Mouse (Mus musculus) heart, postnatal 4 days (tissue): ENCODE results near the gene Tnfsf9. TPM values are rescaled to one million over a fixed set of nuclear protein-coding genes. Genes with fewer than 3 reads are reported as not detected.

ENCODE experiments used
- DNase-seq: peaks from one replicate; pipeline ENCODE4 v3.0.0; 2021
- total RNA-seq, 2 experiments: library from RNA; stranded (reverse); gene quantifications; 2 replicates each; pipeline ENCODE4 v1.2.3; 2021

The Tnfsf9 gene
- total RNA-seq: under 1 TPM; 0.48 to 0.61 TPM

DNA sequence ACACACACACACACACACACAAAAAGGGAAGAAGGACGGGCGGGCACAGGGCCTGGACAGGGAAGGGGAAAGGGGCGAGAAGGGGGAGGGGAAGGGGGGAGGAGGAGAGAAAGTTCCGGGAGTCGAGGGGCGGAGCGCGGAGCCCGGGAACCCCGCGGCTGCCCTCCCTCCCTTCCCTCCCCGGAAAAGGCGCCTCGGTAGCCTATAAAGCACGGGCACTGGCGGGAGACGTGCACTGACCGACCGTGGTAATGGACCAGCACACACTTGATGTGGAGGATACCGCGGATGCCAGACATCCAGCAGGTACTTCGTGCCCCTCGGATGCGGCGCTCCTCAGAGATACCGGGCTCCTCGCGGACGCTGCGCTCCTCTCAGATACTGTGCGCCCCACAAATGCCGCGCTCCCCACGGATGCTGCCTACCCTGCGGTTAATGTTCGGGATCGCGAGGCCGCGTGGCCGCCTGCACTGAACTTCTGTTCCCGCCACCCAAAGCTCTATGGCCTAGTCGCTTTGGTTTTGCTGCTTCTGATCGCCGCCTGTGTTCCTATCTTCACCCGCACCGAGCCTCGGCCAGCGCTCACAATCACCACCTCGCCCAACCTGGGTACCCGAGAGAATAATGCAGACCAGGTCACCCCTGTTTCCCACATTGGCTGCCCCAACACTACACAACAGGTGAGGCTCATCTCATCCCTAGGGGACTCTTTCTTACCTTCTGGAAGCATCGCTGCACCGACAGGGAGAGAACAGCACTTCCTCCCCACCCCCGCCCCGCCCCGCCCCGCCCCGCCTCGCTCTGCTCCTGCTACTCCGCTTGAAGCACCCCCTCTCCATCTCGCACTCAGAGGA lies at the start of gene Tnfsf9:
Gene Tnfsf9, plus strand, starts transcription at position 145 of the 854 bp plus-strand sequence.
- peak; percentile 31 for DNase-seq

DNA sequence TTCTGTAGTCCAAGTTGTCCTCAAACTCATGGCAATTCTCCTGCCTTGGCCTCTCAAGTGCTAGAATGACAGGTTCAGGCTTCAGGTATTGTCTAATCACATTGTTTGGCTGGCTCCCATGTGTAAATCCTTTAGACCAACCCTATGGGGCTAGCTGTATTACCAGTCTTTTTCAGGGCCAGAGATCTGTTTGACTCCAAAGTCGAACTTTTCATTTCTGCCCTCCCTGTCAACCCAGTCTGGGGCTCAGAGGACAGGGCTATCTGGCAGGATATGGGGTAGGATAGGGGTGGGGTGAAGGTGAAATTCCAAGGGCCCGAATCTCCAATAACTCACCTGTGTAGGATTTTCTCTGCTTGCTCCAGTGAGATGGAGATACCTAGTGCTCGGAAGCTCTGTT lies 48.9 kb upstream of the Tnfsf9 start:
- DNase-seq: no peak

DNA sequence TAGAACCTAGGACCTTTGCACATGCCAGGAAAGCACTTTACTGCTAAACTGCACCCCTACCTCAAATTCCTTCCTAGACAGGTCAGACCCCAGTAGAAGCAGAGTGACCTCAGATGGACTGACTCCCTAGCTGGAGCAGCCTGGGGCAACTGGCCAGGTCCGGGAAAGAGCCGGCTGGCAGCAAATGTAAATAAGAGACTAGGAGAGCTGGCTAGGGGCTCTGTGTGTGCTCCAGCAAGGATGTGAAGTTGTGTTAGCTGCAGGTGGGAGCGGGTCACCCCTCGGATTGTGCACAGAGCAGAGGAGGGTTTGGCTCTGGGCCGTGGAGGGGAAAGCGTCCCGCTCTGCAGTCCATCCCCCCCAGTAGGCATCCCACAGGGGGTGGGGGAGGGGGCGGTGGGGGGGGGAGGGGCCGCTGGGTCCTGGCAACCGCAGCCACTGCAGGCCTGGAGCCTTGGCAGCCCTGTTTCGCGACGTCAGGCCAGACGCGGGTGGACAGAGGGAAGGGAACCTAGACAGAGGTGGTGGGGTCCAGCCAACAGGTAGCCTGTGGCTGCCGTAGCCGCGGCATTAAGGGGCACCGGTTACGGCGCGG lies 46.1 kb upstream of the Tnfsf9 start, which contains the start of gene Crb3:
Gene Crb3, plus strand, starts transcription at position 215 of the 595 bp plus-strand sequence.
- DNase-seq: peak; percentile 71

DNA sequence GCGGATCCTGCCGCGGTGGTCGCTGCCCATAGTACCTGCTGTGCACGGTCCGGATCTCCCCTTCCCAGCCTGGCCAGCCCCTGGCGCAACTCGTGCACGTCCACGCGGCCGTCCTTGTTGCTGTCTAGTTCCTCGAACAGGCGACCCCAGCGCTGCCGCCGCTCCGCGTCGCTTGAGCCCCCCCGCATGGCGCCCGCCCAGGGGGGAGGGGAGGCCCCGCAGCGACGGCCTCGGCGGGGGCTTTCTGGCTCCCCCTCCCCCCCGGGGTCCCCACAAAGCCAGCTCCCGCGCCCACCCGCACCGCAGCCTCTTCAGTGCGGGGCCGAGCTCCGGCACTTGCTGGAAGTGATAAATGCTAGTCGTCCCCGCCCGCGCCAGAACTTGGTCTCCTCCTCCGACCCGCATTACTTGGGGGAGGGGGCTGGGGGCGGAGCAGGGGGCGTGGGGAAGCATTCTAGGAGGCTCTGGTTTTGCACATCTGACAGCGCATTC lies 45.6 kb upstream of the Tnfsf9 start, which contains the start of gene Slc25a23:
Gene Slc25a23, minus strand, starts transcription at position 378 of the 492 bp plus-strand sequence.
- peak; percentile 74 for DNase-seq

DNA sequence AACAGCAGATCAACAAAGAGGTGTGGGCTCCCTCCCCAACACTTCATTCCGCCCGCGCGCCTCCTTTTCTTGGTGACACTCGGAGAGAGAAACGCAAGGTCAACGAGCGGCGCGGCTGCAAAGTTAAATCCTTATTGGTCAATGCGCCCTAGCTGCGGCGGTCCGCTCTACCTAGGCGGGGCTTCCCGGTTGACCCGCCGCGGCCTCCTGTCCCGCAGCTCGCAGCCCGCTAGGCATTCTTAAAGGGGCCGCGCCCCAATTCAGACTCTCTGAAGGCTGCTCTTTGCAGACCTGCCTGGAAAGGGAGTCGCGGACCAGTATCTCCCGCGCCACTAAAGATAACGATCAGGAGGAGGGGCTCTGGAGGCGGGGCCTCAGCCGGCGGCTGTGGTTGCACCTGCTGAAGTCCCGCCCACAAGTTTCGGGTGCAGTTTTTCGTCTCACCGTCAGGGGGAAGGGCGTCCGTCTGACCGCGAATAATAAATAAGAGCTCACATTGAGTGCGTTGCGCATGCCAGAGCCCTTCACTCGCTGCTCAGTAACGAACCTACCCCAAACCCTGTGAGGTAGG lies 44.8 kb upstream of the Tnfsf9 start:
- peak; percentile 94 for DNase-seq

DNA sequence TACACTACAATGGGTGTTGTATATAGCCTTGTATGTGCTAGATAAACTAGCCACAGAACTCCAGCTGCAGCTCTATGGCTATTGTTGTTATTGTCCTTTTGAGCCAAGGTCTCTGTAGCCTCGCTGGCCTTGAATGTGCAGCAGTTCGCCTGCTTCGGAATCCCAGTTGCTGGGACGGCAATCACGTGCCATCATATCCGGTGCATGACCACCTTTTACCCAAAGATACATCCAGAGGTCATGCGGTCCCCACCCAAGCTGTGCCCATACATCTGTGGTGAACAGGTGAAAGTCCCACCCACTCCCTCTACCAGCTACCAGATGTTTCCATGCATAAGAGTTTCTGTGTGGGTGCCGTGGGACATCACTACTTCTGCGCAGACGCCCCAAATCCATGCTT lies 44.1 kb upstream of the Tnfsf9 start:
- no peak for DNase-seq

DNA sequence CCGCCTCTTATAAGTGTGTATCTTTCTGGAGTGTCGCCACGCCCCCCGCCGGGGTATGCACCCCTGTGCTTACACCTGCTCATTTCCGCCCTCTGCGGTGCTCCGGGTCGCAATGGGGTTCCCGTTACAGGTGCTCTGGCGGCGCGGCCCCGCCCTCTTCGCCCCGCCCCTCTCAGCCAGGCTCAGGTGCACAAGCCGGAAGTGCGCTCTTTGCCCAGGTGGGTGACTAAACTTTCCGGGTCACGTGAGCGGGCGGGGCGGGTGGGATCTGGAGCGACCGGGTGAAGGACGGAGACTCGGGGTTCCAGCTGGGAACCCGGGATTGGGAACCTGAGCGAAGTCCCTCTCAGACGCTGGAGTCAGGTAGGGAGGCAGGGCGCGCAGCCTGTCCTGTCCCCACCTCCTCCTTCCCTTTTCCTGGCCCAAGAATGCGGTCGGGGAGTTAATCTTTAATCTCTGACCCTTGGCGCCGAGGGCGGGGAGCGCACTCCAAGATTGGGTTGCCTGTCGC lies 43.1 kb upstream of the Tnfsf9 start:
- DNase-seq: no peak

DNA sequence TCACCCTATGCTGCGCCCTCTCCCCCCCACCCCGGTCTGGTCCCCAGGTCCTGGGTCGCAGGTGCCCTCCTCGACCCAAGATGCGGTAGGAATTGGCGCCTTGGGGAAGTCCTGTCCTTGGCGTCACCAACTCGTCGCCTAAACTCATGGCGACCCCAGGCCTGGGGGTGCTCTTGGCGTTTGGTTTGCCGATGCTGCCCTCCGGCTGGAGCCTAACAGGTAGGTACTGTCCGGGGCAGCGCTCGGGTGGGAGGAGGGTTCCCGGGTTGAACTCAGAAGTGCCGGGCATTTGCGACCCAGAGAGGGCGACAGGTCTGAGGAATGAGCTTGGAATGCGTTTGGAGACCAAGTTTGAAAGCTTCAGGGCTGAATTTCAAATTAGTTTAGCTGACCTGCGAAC lies 42.6 kb upstream of the Tnfsf9 start:
- no peak for DNase-seq

DNA sequence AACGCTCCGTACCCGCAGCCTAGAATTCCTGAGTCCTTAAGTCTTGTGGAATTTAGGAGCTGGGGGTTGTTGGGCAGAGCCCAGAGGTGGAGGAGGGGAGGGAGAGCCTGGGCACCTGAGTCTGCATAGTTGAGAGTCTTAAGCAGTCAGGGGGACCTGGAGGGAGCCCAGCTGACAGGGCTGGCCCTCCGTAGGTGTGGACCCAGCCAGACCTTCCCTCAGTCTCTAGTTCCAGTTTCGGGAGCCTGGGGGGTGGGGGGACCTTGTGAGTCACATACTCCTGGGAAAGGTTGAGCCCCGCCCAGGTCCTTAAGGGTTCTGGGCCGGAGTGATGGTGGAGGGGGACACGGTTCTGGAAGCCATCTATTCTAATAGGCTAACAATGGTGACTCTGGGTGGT lies 42.1 kb upstream of the Tnfsf9 start:
- DNase-seq: no peak

DNA sequence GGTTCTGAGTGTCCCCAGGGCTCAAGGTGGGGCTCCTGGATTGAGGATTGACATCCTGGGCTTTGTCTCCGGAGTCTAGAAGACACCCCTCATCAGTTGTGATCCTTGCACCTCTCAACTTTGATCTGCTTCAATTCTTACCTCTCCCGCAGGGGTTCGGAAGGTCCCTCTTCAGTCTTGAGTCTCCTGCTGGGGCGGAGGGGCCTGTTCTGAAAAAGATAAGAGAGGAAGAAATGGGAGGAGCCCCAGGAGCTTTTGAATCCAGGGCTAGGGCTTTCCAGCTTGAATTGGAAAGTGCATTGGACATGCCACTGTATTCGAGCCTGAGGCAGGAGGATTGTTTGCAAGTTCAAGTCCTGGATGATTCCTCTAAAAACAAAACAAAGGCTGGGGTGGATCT lies 38.2 kb upstream of the Tnfsf9 start:
- no peak for DNase-seq

DNA sequence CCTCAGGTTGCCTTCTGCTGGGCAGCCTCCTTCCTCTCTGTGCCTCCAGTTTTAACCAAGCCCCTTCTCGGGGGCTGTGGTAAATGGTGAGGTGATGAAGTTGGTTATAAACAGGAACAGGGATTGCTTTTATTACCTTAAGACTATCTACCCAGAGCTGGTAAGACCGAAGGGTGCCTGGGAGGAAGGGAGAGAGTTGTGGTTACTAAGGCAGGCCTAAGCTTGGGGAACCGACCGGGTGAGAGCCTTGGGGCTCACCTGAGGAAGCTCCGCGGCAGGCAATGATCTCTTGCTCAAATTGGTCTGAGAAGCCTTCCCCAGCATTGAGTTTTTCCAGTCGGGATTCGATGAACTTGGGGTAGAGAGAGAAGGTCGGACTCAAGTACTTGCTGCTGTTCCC lies 34.9 kb upstream of the Tnfsf9 start:
- DNase-seq: no peak

DNA sequence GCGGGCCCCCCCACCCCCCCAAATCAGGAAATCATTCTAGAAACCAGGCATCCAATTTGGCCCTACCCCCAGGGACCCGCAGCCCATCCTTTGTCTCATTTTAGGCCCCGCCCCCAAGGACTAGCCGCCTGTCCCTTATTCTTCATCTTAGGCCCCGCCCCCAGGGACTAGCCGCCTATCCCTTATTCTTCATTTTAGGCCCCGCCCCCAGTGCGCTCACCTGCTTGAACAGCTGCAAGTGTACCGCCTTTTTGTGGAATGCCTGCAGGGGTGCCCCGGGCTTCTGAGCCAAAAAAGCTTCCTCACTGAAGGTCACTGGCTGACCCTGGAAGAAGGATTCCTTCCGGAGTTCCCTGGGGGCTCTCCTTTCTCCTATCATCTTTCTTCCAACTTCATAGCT lies 34.4 kb upstream of the Tnfsf9 start:
- no peak for DNase-seq

DNA sequence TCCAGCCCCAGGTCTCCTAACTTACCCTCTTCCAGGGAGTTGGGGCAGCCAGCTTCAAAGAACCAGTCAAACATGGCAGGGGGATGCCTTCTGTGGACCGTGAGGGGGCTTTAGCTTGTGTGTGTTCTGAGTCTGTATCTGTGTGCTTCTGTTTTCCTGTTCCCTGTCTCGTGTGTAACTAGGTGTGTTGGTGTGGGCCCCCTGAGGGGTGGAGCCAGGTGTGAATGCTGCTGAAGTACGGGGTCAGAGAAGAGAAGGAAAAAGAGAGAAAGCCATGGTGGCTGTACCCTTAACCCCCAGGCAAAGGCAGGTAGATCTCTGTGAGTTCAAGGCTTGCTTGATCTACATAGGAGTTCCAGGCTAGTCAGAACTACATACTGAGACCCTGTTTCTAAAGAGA lies 28.2 kb upstream of the Tnfsf9 start:
- no peak for DNase-seq

DNA sequence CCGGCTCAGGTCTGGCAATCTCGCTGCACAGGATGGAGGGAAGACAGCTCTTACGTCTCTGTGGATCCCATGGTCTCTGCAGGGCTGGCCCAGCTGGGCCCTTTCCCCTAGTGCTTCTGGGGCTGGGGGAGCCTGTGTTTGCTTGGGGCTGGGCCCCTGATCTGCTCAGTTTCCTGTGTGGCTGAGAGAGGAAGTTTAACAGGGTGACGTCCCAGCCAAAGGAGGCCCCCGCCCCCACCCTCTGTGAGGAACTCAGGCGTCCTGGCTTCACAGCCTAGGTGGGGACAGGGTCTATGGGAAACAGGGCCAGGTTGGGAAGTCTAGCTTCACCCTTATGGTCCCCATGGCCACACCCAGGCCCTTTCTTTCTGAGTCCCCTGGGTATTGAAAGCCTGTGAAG lies 26.8 kb upstream of the Tnfsf9 start, which contains the start of gene Dennd1c:
Gene Dennd1c, minus strand, starts transcription at position 179 of the 400 bp plus-strand sequence.
- DNase-seq: no peak

DNA sequence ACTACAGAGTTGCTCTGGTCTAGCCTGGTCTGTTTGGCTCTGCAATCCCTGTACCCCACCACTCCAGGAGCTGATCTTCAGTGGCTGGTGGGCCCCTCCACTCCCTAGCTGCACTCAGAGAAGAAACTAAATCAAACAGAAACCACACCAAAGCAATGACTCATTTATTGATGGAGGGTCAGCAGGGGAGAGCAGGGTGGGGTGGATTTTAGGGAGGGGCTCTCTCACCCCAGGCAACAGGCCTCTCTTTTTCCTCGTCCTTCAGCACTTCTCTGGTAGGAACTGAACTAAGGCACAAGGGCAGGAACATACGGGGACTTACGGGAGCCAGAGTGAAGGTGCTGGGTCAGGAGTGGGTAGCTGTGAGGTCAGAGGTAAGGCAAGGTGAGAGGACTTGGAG lies 25.2 kb upstream of the Tnfsf9 start:
- no peak for DNase-seq

DNA sequence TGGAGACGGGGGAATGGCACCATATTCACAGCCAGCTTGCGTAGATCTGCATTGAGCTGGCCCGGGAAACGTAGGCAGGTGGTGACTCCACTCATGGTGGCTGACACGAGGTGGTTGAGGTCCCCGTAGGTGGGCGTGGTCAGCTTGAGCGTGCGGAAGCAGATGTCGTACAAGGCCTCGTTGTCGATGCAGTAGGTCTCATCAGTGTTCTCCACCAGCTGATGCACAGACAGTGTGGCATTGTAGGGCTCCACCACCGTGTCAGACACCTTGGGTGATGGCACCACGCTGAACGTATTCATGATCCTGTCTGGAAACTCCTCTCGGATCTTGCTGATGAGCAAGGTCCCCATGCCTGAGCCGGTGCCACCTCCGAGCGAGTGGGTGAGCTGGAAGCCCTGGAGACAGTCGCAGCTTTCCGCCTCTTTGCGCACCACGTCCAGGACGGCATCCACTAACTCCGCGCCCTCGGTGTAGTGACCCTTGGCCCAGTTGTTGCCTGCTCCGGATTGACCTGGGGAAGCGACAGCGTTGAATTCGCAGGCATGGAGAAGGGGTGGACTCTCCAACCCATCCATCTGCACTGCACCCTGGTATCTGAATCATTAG lies 23.8 kb upstream of the Tnfsf9 start:
- DNase-seq: no peak

DNA sequence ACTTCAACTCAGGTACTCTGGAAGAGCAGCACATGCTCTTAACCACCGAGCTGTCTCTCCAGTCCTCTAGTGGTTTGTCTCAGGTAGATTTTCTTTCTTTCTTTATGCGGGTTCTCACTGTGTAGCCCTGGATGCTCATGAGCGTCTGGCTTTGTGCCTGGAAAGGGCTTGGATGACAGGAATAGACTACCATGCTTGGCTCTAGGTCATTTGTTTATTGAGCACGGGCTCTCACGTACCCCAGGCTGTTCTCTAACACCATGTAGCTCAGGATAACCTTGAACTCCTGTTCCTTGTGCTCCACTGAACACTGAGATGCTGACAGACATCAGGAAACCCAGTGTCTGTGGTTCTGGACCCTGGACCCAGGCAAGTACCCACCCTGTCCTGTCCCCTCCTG lies 22.6 kb upstream of the Tnfsf9 start:
- no peak for DNase-seq

DNA sequence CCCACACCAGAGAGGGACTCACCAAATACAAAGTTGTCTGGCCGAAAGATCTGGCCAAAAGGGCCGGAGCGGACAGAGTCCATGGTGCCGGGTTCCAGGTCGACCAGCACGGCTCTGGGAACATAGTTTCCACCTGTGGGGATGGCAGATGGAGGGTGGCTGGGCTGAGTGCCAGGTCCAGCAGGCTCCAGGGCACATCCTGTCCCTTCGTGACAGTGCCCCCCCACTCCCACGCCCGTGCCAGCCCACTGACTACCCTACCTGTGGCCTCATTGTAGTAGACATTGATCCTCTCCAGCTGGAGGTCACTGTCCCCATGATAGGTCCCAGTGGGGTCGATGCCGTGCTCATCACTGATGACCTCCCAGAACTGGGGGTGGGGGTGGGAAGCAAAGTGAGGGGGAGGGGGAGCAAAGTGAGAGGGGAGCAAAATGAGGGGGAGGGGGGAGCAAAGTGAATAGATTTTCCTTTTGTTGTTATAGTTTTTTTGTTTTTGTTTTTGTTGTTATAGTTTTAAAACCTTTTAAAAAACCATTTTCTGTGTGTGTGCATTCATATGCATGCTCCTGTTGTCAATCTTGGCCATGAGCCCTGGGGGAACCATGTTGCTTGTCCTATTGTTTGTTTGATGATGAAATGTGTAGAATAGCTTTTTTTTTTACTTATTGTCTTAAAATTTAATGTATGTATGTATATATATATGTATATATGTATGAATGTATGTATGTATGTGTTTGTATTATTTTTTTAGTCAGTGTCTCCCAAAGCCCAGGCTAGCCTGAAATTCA lies 19.0 kb upstream of the Tnfsf9 start:
- peak; percentile 8 for DNase-seq

DNA sequence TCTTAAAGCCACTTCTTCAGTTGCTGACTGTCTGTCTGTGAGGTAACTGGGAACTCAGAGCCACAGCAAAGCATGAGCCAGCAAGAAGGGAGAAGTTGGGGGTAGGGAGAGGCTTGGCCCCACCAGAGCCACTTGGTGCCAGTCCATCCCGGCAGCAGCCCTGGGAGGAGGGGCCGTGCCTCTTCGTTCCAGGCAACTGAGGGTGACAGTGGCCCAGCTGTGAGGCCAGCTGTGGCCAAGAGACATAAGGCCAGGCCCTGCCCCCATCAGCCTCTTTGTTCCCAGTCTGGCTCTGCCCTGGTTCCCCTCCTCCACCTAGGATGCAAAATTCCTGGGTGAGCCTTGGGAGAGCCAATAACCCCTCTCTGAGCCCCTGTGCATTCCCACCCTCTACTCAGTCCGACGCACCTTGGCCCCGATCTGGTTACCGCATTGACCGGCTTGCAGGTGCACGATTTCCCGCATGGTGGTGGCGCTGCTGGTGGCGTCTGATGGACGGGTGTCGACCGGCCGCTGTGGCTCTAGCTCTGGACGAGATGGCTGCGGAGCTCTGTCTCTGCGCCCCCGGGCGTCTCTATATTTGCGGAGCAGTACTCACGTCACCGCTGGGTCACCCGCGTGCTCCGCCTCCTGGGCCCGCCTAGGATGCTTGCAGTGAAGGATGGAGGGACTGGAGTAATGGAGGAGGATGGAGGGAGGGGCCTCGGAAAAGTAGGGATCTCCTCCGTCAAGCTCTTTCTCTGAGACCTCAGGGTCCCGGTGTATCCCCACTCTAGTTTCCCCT lies 17.9 kb upstream of the Tnfsf9 start, which contains the start of gene Tubb4a:
Gene Tubb4a, minus strand, starts transcription at position 734 of the 784 bp plus-strand sequence.
- peak; percentile 52 for DNase-seq

DNA sequence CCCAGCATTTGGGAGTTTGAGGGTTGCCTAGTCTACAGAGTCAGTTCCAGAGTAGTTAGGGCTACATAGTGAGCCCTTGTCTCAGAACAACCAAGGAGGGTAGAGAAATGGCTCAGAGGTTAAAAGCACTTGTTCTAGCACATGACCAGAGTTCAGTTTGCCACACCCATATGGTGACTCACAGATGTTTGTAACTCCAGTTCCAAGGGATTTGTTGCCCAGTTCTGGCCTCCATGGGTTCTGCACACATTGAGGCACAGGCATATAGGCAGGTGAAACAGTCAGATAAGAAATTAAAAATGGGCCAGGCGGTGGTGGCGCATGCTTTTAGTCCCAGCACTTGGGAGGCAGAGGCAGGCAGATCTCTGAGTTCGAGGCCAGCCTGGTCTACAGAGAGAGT lies 10.9 kb upstream of the Tnfsf9 start:
- no peak for DNase-seq
